Mouse (Mus musculus): ENCODE measurements around the gene Slain1. TPM values are rescaled to one million over a fixed set of nuclear protein-coding genes. Genes with fewer than 3 reads are reported as not detected.

Slain1 gene
- polyA plus RNA-seq, 1 experiment from 2014 or later: 14.0 TPM

- WGBS: 26% methylated on average over 18 of the region's 18 CpGs
- peak overlapping the region; percentile 73 for H3K27ac ChIP-seq
- H3K9ac ChIP-seq: peak overlapping the region; percentile 27
- no peak overlapping the region for H3K4me3 ChIP-seq
- H3K27me3 ChIP-seq: no peaks in the 10 kb centered on the region
- peak; percentile 57 for ATAC-seq
- H3K4me1 ChIP-seq: peaks cover 56% of the 10 kb centered on the region
- peak overlapping the region; percentile 35 for H3K4me2 ChIP-seq
- H3K36me3 ChIP-seq (ENCODE audit: poor library complexity, severe bottlenecking): 0 out of 2 replicates have a peak, but pooled peaks cover 9% of the 10 kb centered on the region
- H3K9me3 ChIP-seq (replicated peaks): no peaks in the 10 kb centered on the region
These were observed 29.6 kb downstream of the Slain1 start for GRCm38 (mm10) chr14:103679395-103680217.

GRCm38 (mm10) chr14:103680285-103680819, 30.3 kb downstream of the Slain1 start:
- H3K27me3 ChIP-seq: no peaks in the 10 kb centered on the region
- H3K36me3 ChIP-seq (ENCODE audit: poor library complexity, severe bottlenecking): 0 out of 2 replicates have a peak, but pooled peaks cover 10% of the 10 kb centered on the region
- no peak overlapping the region for H3K4me3 ChIP-seq
- no peaks in the 10 kb centered on the region for H3K9me3 ChIP-seq (replicated peaks)
- peak overlapping the region; percentile 27; the same call in 1 of the 2 replicates for H3K9ac ChIP-seq
- H3K4me2 ChIP-seq: peak overlapping the region; percentile 35; the same call in 1 of the 2 replicates
- peak; percentile 34; the same call in 1 of the 2 replicates for ATAC-seq
- peaks cover 56% of the 10 kb centered on the region for H3K4me1 ChIP-seq
- 74% methylated on average over 7 of the region's 7 CpGs for WGBS
- peak overlapping the region; percentile 73 for H3K27ac ChIP-seq

- H3K4me3 ChIP-seq: no peak overlapping the region
- WGBS: 40% methylated on average over 9 of the region's 9 CpGs
- no peak overlapping the region for H3K4me2 ChIP-seq
- H3K27me3 ChIP-seq: no peaks in the 10 kb centered on the region
- H3K27ac ChIP-seq: peak overlapping the region; percentile 1; the same call in 1 of the 2 replicates
- ATAC-seq: no peak
- no peak overlapping the region for H3K9ac ChIP-seq
- H3K9me3 ChIP-seq (replicated peaks): 0 out of 2 replicates have a peak, but pooled peaks cover 5% of the 10 kb centered on the region
- H3K36me3 ChIP-seq (ENCODE audit: poor library complexity, severe bottlenecking): peaks cover 24% of the 10 kb centered on the region
- peaks cover 56% of the 10 kb centered on the region for H3K4me1 ChIP-seq
These were observed 32.8 kb downstream of the Slain1 start for GRCm38 (mm10) chr14:103682633-103683390.

GRCm38 (mm10) chr14:103686994-103687393, 37.0 kb downstream of the Slain1 start:
- Histone ChIP-seq H3K27me3 (no peaks in the 10 kb centered on the region), H3K4me1 (peaks cover 16% of the 10 kb centered on the region), H3K9me3 (replicated peaks) (0 out of 2 replicates have a peak, but pooled peaks cover 5% of the 10 kb centered on the region), H3K4me2 (no peak overlapping the region), H3K9ac (no peak overlapping the region), H3K4me3 (no peak overlapping the region), H3K27ac (no peak overlapping the region), H3K36me3 (ENCODE audit: poor library complexity, severe bottlenecking) (peaks cover 43% of the 10 kb centered on the region)
- 100% methylated on average over 2 of the region's 2 CpGs for WGBS
- ATAC-seq: no peak

- Histone ChIP-seq H3K9me3 (replicated peaks) (no peaks in the 10 kb centered on the region), H3K4me1 (no peaks in the 10 kb centered on the region), H3K27me3 (no peaks in the 10 kb centered on the region), H3K27ac (no peak overlapping the region), H3K4me2 (no peak overlapping the region), H3K36me3 (ENCODE audit: poor library complexity, severe bottlenecking) (peaks cover 47% of the 10 kb centered on the region), H3K4me3 (no peak overlapping the region), H3K9ac (no peak overlapping the region)
- ATAC-seq: peak; percentile 57
- WGBS: 33% methylated on average over 1 of the region's 1 CpGs
These were observed 44.3 kb downstream of the Slain1 start for GRCm38 (mm10) chr14:103694295-103694694.

- no peak for ATAC-seq
- whole genome bisulfite sequencing: 91% methylated on average over 3 of the region's 3 CpGs
- Histone ChIP-seq H3K4me2 (no peak overlapping the region), H3K4me1 (no peaks in the 10 kb centered on the region; the same call in 1 of the 2 replicates), H3K9ac (no peak overlapping the region), H3K9me3 (replicated peaks) (no peaks in the 10 kb centered on the region), H3K4me3 (no peak overlapping the region), H3K36me3 (ENCODE audit: poor library complexity, severe bottlenecking) (peaks cover 48% of the 10 kb centered on the region), H3K27me3 (no peaks in the 10 kb centered on the region), H3K27ac (no peak overlapping the region)
These were observed 45.6 kb downstream of the Slain1 start for GRCm38 (mm10) chr14:103695620-103696019.

GRCm38 (mm10) chr14:103697101-103697500, 47.1 kb downstream of the Slain1 start:
- H3K4me3 ChIP-seq: no peak overlapping the region
- H3K9me3 ChIP-seq (replicated peaks): no peaks in the 10 kb centered on the region
- no peak overlapping the region for H3K27ac ChIP-seq
- H3K4me1 ChIP-seq: no peaks in the 10 kb centered on the region; the same call in 1 of the 2 replicates
- H3K36me3 ChIP-seq (ENCODE audit: poor library complexity, severe bottlenecking): peaks cover 57% of the 10 kb centered on the region
- H3K27me3 ChIP-seq: no peaks in the 10 kb centered on the region
- H3K4me2 ChIP-seq: no peak overlapping the region
- WGBS: 93% methylated on average over 7 of the region's 7 CpGs
- no peak for ATAC-seq
- no peak overlapping the region for H3K9ac ChIP-seq

- Histone ChIP-seq H3K27ac (no peak overlapping the region), H3K9me3 (replicated peaks) (no peaks in the 10 kb centered on the region), H3K4me1 (no peaks in the 10 kb centered on the region; the same call in 1 of the 2 replicates), H3K9ac (no peak overlapping the region), H3K27me3 (no peaks in the 10 kb centered on the region), H3K4me3 (no peak overlapping the region), H3K4me2 (no peak overlapping the region), H3K36me3 (ENCODE audit: poor library complexity, severe bottlenecking) (peaks cover 72% of the 10 kb centered on the region)
- over 99% methylated on average over 6 of the region's 6 CpGs for WGBS
- no peak for ATAC-seq
These were observed 49.3 kb downstream of the Slain1 start for GRCm38 (mm10) chr14:103699308-103699707.

GRCm38 (mm10) chr14:103702516-103702915, 52.5 kb downstream of the Slain1 start:
- H3K4me3 ChIP-seq: no peak overlapping the region
- H3K36me3 ChIP-seq (ENCODE audit: poor library complexity, severe bottlenecking): peaks cover 71% of the 10 kb centered on the region
- ATAC-seq: no peak
- no peaks in the 10 kb centered on the region for H3K27me3 ChIP-seq
- WGBS: 93% methylated on average over 18 of the region's 18 CpGs
- H3K9ac ChIP-seq: no peak overlapping the region
- no peaks in the 10 kb centered on the region; the same call in 1 of the 2 replicates for H3K4me1 ChIP-seq
- H3K9me3 ChIP-seq (replicated peaks): no peaks in the 10 kb centered on the region
- H3K27ac ChIP-seq: no peak overlapping the region
- no peak overlapping the region for H3K4me2 ChIP-seq

- Histone ChIP-seq H3K27me3 (no peaks in the 10 kb centered on the region), H3K36me3 (ENCODE audit: poor library complexity, severe bottlenecking) (peaks cover 59% of the 10 kb centered on the region), H3K4me1 (no peaks in the 10 kb centered on the region; the same call in 1 of the 2 replicates), H3K9me3 (replicated peaks) (no peaks in the 10 kb centered on the region), H3K4me3 (no peak overlapping the region), H3K27ac (no peak overlapping the region), H3K9ac (no peak overlapping the region), H3K4me2 (no peak overlapping the region)
- no peak for ATAC-seq
- 76% methylated on average over 13 of the region's 13 CpGs for WGBS
These were observed 54.7 kb downstream of the Slain1 start for GRCm38 (mm10) chr14:103704771-103705170.

GRCm38 (mm10) chr14:103706347-103706746, 56.3 kb downstream of the Slain1 start:
- no peaks in the 10 kb centered on the region for H3K9me3 ChIP-seq (replicated peaks)
- H3K27ac ChIP-seq: no peak overlapping the region
- no peaks in the 10 kb centered on the region for H3K4me1 ChIP-seq
- H3K36me3 ChIP-seq (ENCODE audit: poor library complexity, severe bottlenecking): peaks cover 55% of the 10 kb centered on the region
- H3K27me3 ChIP-seq: no peaks in the 10 kb centered on the region
- WGBS: 93% methylated on average over 6 of the region's 6 CpGs
- no peak for ATAC-seq
- no peak overlapping the region for H3K9ac ChIP-seq
- H3K4me2 ChIP-seq: no peak overlapping the region
- H3K4me3 ChIP-seq: no peak overlapping the region

GRCm38 (mm10) chr14:103708601-103709000, 58.6 kb downstream of the Slain1 start:
- no peak overlapping the region for H3K4me2 ChIP-seq
- WGBS: 60% methylated on average over 2 of the region's 2 CpGs
- H3K27ac ChIP-seq: no peak overlapping the region
- H3K36me3 ChIP-seq (ENCODE audit: poor library complexity, severe bottlenecking): peaks cover 44% of the 10 kb centered on the region
- no peak for ATAC-seq
- no peak overlapping the region for H3K4me3 ChIP-seq
- no peaks in the 10 kb centered on the region for H3K27me3 ChIP-seq
- H3K4me1 ChIP-seq: no peaks in the 10 kb centered on the region
- H3K9me3 ChIP-seq (replicated peaks): no peaks in the 10 kb centered on the region
- H3K9ac ChIP-seq: no peak overlapping the region
